Mouse (Mus musculus) forebrain, embryonic 12.5 days (tissue): ENCODE results near the gene Zfp36l1. TPM values are rescaled to one million over a fixed set of nuclear protein-coding genes. Genes with fewer than 3 reads are reported as not detected.

ENCODE experiments used
- ATAC-seq: fragments of 200-750 bp; cut with Nextera tagmentation; 2 replicates; pipeline ENCODE4 v1.8.0; 2017; ENCODE audit warnings: moderate TSS enrichment; ENCODE audit not compliant: low FRiP score
- H3K27ac ChIP-seq: fragments of 300-500 bp; sonication (generic); 2 replicates; pipeline ENCODE4 v1.5.1; 2016; ENCODE audit warnings: mild to moderate bottlenecking
- H3K27me3 ChIP-seq: fragments of 300-500 bp; sonication (generic); 2 replicates; pipeline ENCODE4 v1.6.1; 2016; ENCODE audit warnings: mild to moderate bottlenecking
- H3K36me3 ChIP-seq: fragments of 300-500 bp; sonication (generic); replicated peaks from 2 replicates; pipeline ENCODE4 v1.6.1; 2016; ENCODE audit warnings: mild to moderate bottlenecking
- H3K4me1 ChIP-seq: fragments of 300-500 bp; sonication (generic); 2 replicates; pipeline ENCODE4 v1.6.1; 2016
- H3K4me2 ChIP-seq: fragments of 300-500 bp; sonication (generic); 2 replicates; pipeline ENCODE4 v1.6.1; 2016; ENCODE audit warnings: mild to moderate bottlenecking, moderate library complexity
- H3K4me3 ChIP-seq: fragments of 300-500 bp; sonication (generic); replicated peaks from 2 replicates; pipeline ENCODE4 v1.5.1; 2016; ENCODE audit warnings: mild to moderate bottlenecking
- H3K9ac ChIP-seq: fragments of 300-500 bp; sonication (generic); 2 replicates; pipeline ENCODE4 v1.6.1; 2016; ENCODE audit warnings: mild to moderate bottlenecking
- H3K9me3 ChIP-seq: fragments of 300-500 bp; sonication (generic); 2 replicates; pipeline ENCODE4 v1.6.1; 2016
- WGBS: fragments of 180-500 bp; shearing (Covaris S2); methylation state at CpG from one replicate; pipeline ENCODE4 v1.1.7; 2016; 5-methylcytosine and 5-hydroxymethylcytosine counted together
- polyA plus RNA-seq: library from polyadenylated mRNA; unstranded; fragments of >200 nt; fragmentation: Nextera tagmentation; extraction: Ambion mirVana; gene quantifications from 2 replicates; pipeline ENCODE4 v1.2.1, GENCODE M21; 2016

The Zfp36l1 gene
- polyA plus RNA-seq = 91.5 and 96.5 TPM in 2 replicates

GRCm38 (mm10) chr12:80112852-80113551 lies at the start of gene Zfp36l1:
Zfp36l1 (minus strand) TSS chr12:80113013.
- WGBS = under 1% methylated on average over 37 of the region's 42 CpGs
- peaks cover 50% of the 10 kb centered on the region for H3K4me1 ChIP-seq
- 0 out of 2 replicates have a peak, but pooled peaks cover 3% of the 10 kb centered on the region for H3K27me3 ChIP-seq
- peak within 1 kb of the TSS; percentile 72 for H3K4me3 ChIP-seq
- H3K9me3 ChIP-seq = no peaks in the 10 kb centered on the region
- H3K27ac ChIP-seq = peak within 1 kb of the TSS; percentile 97
- peaks cover 11% of the 10 kb centered on the region for H3K36me3 ChIP-seq
- peak; percentile 54 for ATAC-seq
- peak within 1 kb of the TSS; percentile 96 for H3K9ac ChIP-seq
- peak within 1 kb of the TSS; percentile 94 for H3K4me2 ChIP-seq

- ATAC-seq = no peak
- Histone ChIP-seq H3K4me1 (0 out of 2 replicates have a peak, but pooled peaks cover 2% of the 10 kb centered on the region), H3K36me3 (no peaks in the 10 kb centered on the region), H3K4me2 (no peak overlapping the region), H3K9me3 (no peaks in the 10 kb centered on the region), H3K9ac (no peak overlapping the region), H3K27me3 (no peaks in the 10 kb centered on the region), H3K4me3 (no peak overlapping the region), H3K27ac (no peak overlapping the region)
- 73% methylated on average over 3 of the region's 3 CpGs for WGBS
Measured at GRCm38 (mm10) chr12:80162448-80162847, 49.6 kb upstream of the Zfp36l1 start.

GRCm38 (mm10) chr12:80157675-80158074 lies 44.9 kb upstream of the Zfp36l1 start:
- Histone ChIP-seq H3K4me1 (0 out of 2 replicates have a peak, but pooled peaks cover 2% of the 10 kb centered on the region), H3K9me3 (no peaks in the 10 kb centered on the region), H3K27ac (no peak overlapping the region), H3K9ac (no peak overlapping the region), H3K36me3 (no peaks in the 10 kb centered on the region), H3K4me3 (no peak overlapping the region), H3K4me2 (no peak overlapping the region), H3K27me3 (no peaks in the 10 kb centered on the region; the same call in 1 of the 2 replicates)
- WGBS = 11% methylated on average over 5 of the region's 5 CpGs
- no peak for ATAC-seq

GRCm38 (mm10) chr12:80153687-80154326 lies 41.0 kb upstream of the Zfp36l1 start:
- H3K4me1 ChIP-seq = 0 out of 2 replicates have a peak, but pooled peaks cover 2% of the 10 kb centered on the region
- H3K9ac ChIP-seq = no peak overlapping the region
- no peaks in the 10 kb centered on the region for H3K9me3 ChIP-seq
- H3K4me3 ChIP-seq = no peak overlapping the region
- ATAC-seq = no peak
- H3K36me3 ChIP-seq = no peaks in the 10 kb centered on the region
- H3K27me3 ChIP-seq = no peaks in the 10 kb centered on the region; the same call in 1 of the 2 replicates
- H3K27ac ChIP-seq = no peak overlapping the region
- H3K4me2 ChIP-seq = no peak overlapping the region
- 44% methylated on average over 10 of the region's 10 CpGs for WGBS

- H3K27me3 ChIP-seq = no peaks in the 10 kb centered on the region; the same call in 1 of the 2 replicates
- no peaks in the 10 kb centered on the region for H3K36me3 ChIP-seq
- no peak overlapping the region for H3K9ac ChIP-seq
- 85% methylated on average over 6 of the region's 6 CpGs for WGBS
- H3K4me2 ChIP-seq = no peak overlapping the region
- H3K9me3 ChIP-seq = no peaks in the 10 kb centered on the region
- H3K4me3 ChIP-seq = no peak overlapping the region
- H3K4me1 ChIP-seq = 0 out of 2 replicates have a peak, but pooled peaks cover 2% of the 10 kb centered on the region
- no peak overlapping the region for H3K27ac ChIP-seq
- no peak for ATAC-seq
Measured at GRCm38 (mm10) chr12:80153078-80153477, 40.3 kb upstream of the Zfp36l1 start.

- H3K9me3 ChIP-seq = no peaks in the 10 kb centered on the region
- no peaks in the 10 kb centered on the region for H3K36me3 ChIP-seq
- ATAC-seq = no peak
- H3K4me1 ChIP-seq = 0 out of 2 replicates have a peak, but pooled peaks cover 2% of the 10 kb centered on the region
- H3K27me3 ChIP-seq = no peaks in the 10 kb centered on the region; the same call in 1 of the 2 replicates
- WGBS = 90% methylated on average over 6 of the region's 6 CpGs
- H3K27ac ChIP-seq = no peak overlapping the region
- H3K9ac ChIP-seq = no peak overlapping the region
- H3K4me3 ChIP-seq = no peak overlapping the region
- H3K4me2 ChIP-seq = no peak overlapping the region
Measured at GRCm38 (mm10) chr12:80151821-80152220, 39.0 kb upstream of the Zfp36l1 start.

GRCm38 (mm10) chr12:80150624-80151023 lies 37.8 kb upstream of the Zfp36l1 start:
- no peaks in the 10 kb centered on the region for H3K36me3 ChIP-seq
- no peak overlapping the region for H3K27ac ChIP-seq
- ATAC-seq = no peak
- no peak overlapping the region for H3K4me2 ChIP-seq
- H3K9ac ChIP-seq = no peak overlapping the region
- peaks cover 11% of the 10 kb centered on the region; the same call in 1 of the 2 replicates for H3K4me1 ChIP-seq
- no peaks in the 10 kb centered on the region for H3K9me3 ChIP-seq
- WGBS = 25% methylated on average over 8 of the region's 8 CpGs
- H3K4me3 ChIP-seq = no peak overlapping the region
- H3K27me3 ChIP-seq = no peaks in the 10 kb centered on the region

GRCm38 (mm10) chr12:80147563-80148214 lies 34.9 kb upstream of the Zfp36l1 start:
- H3K4me2 ChIP-seq = no peak overlapping the region
- no peak overlapping the region for H3K27ac ChIP-seq
- ATAC-seq = 0 out of 2 replicates have a peak, but pooled peaks have one; percentile 18
- no peak overlapping the region for H3K4me3 ChIP-seq
- no peaks in the 10 kb centered on the region for H3K9me3 ChIP-seq
- H3K36me3 ChIP-seq = no peaks in the 10 kb centered on the region
- peaks cover 16% of the 10 kb centered on the region; the same call in 1 of the 2 replicates for H3K4me1 ChIP-seq
- H3K9ac ChIP-seq = no peak overlapping the region
- no peaks in the 10 kb centered on the region for H3K27me3 ChIP-seq
- WGBS = 91% methylated on average over 11 of the region's 11 CpGs

GRCm38 (mm10) chr12:80146227-80147223 lies 33.7 kb upstream of the Zfp36l1 start:
- Histone ChIP-seq H3K27me3 (no peaks in the 10 kb centered on the region), H3K4me3 (no peak overlapping the region), H3K27ac (peak overlapping the region; percentile 76), H3K4me2 (no peak overlapping the region), H3K9me3 (no peaks in the 10 kb centered on the region), H3K36me3 (no peaks in the 10 kb centered on the region), H3K9ac (no peak overlapping the region), H3K4me1 (peaks cover 16% of the 10 kb centered on the region; the same call in 1 of the 2 replicates)
- no peak for ATAC-seq
- 52% methylated on average over 21 of the region's 21 CpGs for WGBS

- Histone ChIP-seq H3K4me3 (no peak overlapping the region), H3K27ac (peak overlapping the region; percentile 76), H3K4me1 (peaks cover 16% of the 10 kb centered on the region; the same call in 1 of the 2 replicates), H3K4me2 (no peak overlapping the region), H3K9ac (no peak overlapping the region), H3K36me3 (no peaks in the 10 kb centered on the region), H3K9me3 (no peaks in the 10 kb centered on the region), H3K27me3 (no peaks in the 10 kb centered on the region)
- 22% methylated on average over 8 of the region's 8 CpGs for WGBS
- ATAC-seq = no peak
Measured at GRCm38 (mm10) chr12:80145365-80145764, 32.6 kb upstream of the Zfp36l1 start.

- Histone ChIP-seq H3K9ac (no peak overlapping the region), H3K4me1 (peaks cover 16% of the 10 kb centered on the region; the same call in 1 of the 2 replicates), H3K4me2 (no peak overlapping the region), H3K36me3 (no peaks in the 10 kb centered on the region), H3K9me3 (no peaks in the 10 kb centered on the region), H3K27ac (no peak overlapping the region), H3K4me3 (no peak overlapping the region), H3K27me3 (no peaks in the 10 kb centered on the region)
- no peak for ATAC-seq
- WGBS = 74% methylated on average over 3 of the region's 3 CpGs
Measured at GRCm38 (mm10) chr12:80144846-80145245, 32.0 kb upstream of the Zfp36l1 start.
